ENCODE assay signal across 8 mouse cellular contexts in genomic region chr3:32529303-32529898, GRCm38 (mm10). TPM values are rescaled to one million over a fixed set of nuclear protein-coding genes. Genes with fewer than 3 reads are reported as not detected.
DNase-seq lines count a peak whose midpoint lies in the region; ATAC-seq lines count a peak whose summit lies in the region.

TSS of gene Mfn1 (plus strand) at chr3:32529465.

- ATAC-seq in hindbrain, embryonic 14.5 days (ENCODE audit: low FRiP score) = peak; percentile 100

- peak within 1 kb of the TSS; percentile 70 for H3K9ac ChIP-seq in hindbrain, embryonic 14.5 days

- H3K4me2 ChIP-seq in hindbrain, embryonic 14.5 days (replicated peaks) = peak within 1 kb of the TSS; percentile 64

- under 1% methylated on average over 45 of the region's 47 CpGs for WGBS in hindbrain, embryonic 14.5 days

- no peaks in the 10 kb centered on the region for H3K27me3 ChIP-seq in hindbrain, embryonic 14.5 days (ENCODE audit: control insufficient read depth, insufficient read depth, low read length)

- H3K27ac ChIP-seq in hindbrain, embryonic 14.5 days = peak within 1 kb of the TSS; percentile 72

- peaks cover 27% of the 10 kb centered on the region for H3K36me3 ChIP-seq in hindbrain, embryonic 14.5 days (replicated peaks; ENCODE audit: control insufficient read depth, insufficient read depth)

- H3K9me3 ChIP-seq in hindbrain, embryonic 14.5 days (ENCODE audit: control insufficient read depth, low read length) = 0 out of 2 replicates have a peak, but pooled peaks cover 5% of the 10 kb centered on the region

- DNase-seq in R1 (ENCODE audit: low read depth, low spot score) = peak; percentile 98
- peak; percentile 92 to 93 for DNase-seq in cerebellum, postnatal 25 days
- DNase-seq in frontal cortex, postnatal 25 days (ENCODE audit: low spot score in 2 of 2) = peak; percentile 72 to 84
- peak; percentile 94 for DNase-seq in hindbrain, embryonic 14.5 days (ENCODE audit: low spot score)
- DNase-seq in layer of hippocampus, postnatal 36 days = peak; percentile 92 to 94
- peak; percentile 98 for DNase-seq in lung, postnatal 36 days
- DNase-seq in retina, postnatal 1 day = peak; percentile 97
- DNase-seq in urinary bladder, adult 18-20 months (ENCODE audit: low spot score in 2 of 2) = peak; percentile 86 to 90

- H3K4me3 ChIP-seq in hindbrain, embryonic 14.5 days (replicated peaks; ENCODE audit: low read length) = peak within 1 kb of the TSS; percentile 75

- peaks cover 7% of the 10 kb centered on the region for H3K4me1 ChIP-seq in hindbrain, embryonic 14.5 days (replicated peaks; ENCODE audit: control insufficient read depth, insufficient read depth, low read length)

RNA-seq across cellular contexts. Expression of gene Mfn1, which starts in this region (rescaled TPM):
- 34.6 and 41.7 TPM in 2 replicates for polyA plus RNA-seq in hindbrain, embryonic 14.5 days (2014; fragmentation: Nextera tagmentation; extraction: Ambion mirVana)
- total RNA-seq in layer of hippocampus, postnatal 36 days (2021) = 10 to 100 TPM; 85.1 to 98.9 TPM

Comparison
In these comparisons a context has a peak if more than half of its experiments do, and no peak if none do; other contexts are left out.
1. Peak in every context shown above with its lines: DNase-seq, ATAC-seq, H3K4me3 ChIP-seq and H3K27ac ChIP-seq.